ENCODE assay signal across 8 mouse cellular contexts in the genomic region with DNA sequence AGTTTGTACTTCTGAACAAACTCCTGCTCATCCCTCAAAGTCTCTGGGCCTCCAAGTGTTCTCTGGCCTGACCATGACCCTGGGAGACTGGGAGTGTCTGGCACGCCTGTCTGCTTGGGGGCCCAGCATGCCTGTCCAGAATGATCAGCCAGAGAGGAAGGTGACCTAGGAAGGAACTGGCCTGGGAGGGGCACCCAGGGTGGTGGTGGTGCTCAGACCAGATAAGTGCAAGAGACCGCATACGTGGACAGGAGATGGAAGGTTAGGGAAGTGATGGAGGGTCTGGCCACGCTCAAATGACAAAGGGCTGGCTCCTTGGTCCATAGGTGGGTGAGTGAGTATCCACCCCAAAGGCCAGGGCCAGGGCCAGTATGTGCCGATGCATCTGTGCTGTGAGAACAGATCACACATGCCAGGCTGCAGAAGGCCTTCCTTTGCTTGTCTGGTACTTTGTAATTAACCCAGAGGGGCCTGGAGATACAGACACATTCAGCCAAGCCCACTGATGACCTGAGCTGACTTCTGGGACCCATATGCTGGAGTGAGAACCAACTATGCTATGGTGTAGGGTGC. TPM values are rescaled to one million over a fixed set of nuclear protein-coding genes. Genes with fewer than 3 reads are reported as not detected.
DNase-seq lines count a peak whose midpoint lies in the region; ATAC-seq and TF ChIP-seq lines count a peak whose summit lies in the region.

No protein-coding gene starts in this region.

- H3K9ac ChIP-seq in ES-Bruce4 (ENCODE audit: low read depth, poor library complexity, severe bottlenecking): no peak overlapping the region
- peak overlapping the region; percentile 90 for H3K9ac ChIP-seq in heart, embryonic 12.5 days
- peak overlapping the region; percentile 92 for H3K9ac ChIP-seq in limb, embryonic 13.5 days

- peak overlapping the region; percentile 95 for H3K4me3 ChIP-seq in erythroblast, embryonic 14.5 days (replicated peaks)
- no peak overlapping the region for H3K4me3 ChIP-seq in ES-Bruce4 (ENCODE audit: low read depth, low read length)
- H3K4me3 ChIP-seq in heart, embryonic 12.5 days: peak overlapping the region; percentile 90
- H3K4me3 ChIP-seq in limb, embryonic 13.5 days: peak overlapping the region; percentile 98
- peak overlapping the region; percentile 97 for H3K4me3 ChIP-seq in small intestine, adult 2 months (ENCODE audit: low read depth, low read length)

- 49% methylated on average over 5 of the region's 5 CpGs for WGBS in heart, embryonic 12.5 days
- WGBS in limb, embryonic 13.5 days: 76% methylated on average over 5 of the region's 5 CpGs
- WGBS in small intestine, adult 2 months: 36% methylated on average over 5 of the region's 5 CpGs

- H3K4me1 ChIP-seq in erythroblast, embryonic 14.5 days (ENCODE audit: control insufficient read depth): peaks cover 96% of the 10 kb centered on the region
- H3K4me1 ChIP-seq in ES-Bruce4 (ENCODE audit: control insufficient read depth, insufficient read depth, low read length): peaks cover 2% of the 10 kb centered on the region
- peaks cover 57% of the 10 kb centered on the region for H3K4me1 ChIP-seq in heart, embryonic 12.5 days (replicated peaks)
- H3K4me1 ChIP-seq in limb, embryonic 13.5 days: peaks cover 55% of the 10 kb centered on the region
- peaks cover 39% of the 10 kb centered on the region for H3K4me1 ChIP-seq in small intestine, adult 2 months (ENCODE audit: control insufficient read depth, insufficient read depth, insufficient read length, low read length)

- ATAC-seq in erythroblast, adult 5-6 weeks (replicated peaks; ENCODE audit: low FRiP score, poor library complexity, severe bottlenecking): no peak
- ATAC-seq in heart, embryonic 12.5 days (ENCODE audit: insufficient number of reproducible peaks, low FRiP score): no peak
- ATAC-seq in limb, embryonic 13.5 days (ENCODE audit: low FRiP score, low read depth): no peak

- TF ChIP-seq EP300 in ES-Bruce4 (IDR thresholded peaks at IDR 0.05; ENCODE audit: insufficient read depth, low read depth, low read length): no peak

- no peak for TF ChIP-seq CTCF in ES-Bruce4 (IDR thresholded peaks at IDR 0.05; ENCODE audit: low read depth, low read length)
- no peak for TF ChIP-seq CTCF in small intestine, adult 2 months (IDR thresholded peaks at IDR 0.05; ENCODE audit: extremely low read depth, insufficient read length, insufficient replicate concordance, low read depth, low read length)

- intact Hi-C loops in left cerebral cortex, postnatal 14 days (cut with DNase I): no loop called here

- peak overlapping the region; percentile 87 for H3K4me2 ChIP-seq in heart, embryonic 12.5 days
- peak overlapping the region; percentile 65 for H3K4me2 ChIP-seq in limb, embryonic 13.5 days (replicated peaks)

- peak overlapping the region; percentile 25 for H3K27ac ChIP-seq in ES-Bruce4 (ENCODE audit: insufficient read depth, low read length)
- H3K27ac ChIP-seq in heart, embryonic 12.5 days (ENCODE audit: poor library complexity, severe bottlenecking): peak overlapping the region; percentile 98
- H3K27ac ChIP-seq in limb, embryonic 13.5 days: peak overlapping the region; percentile 100
- H3K27ac ChIP-seq in small intestine, adult 2 months (ENCODE audit: insufficient read depth, low read depth, low read length): peak overlapping the region; percentile 99

- H3K36me3 ChIP-seq in erythroblast, embryonic 14.5 days (ENCODE audit: control insufficient read depth): peaks cover 75% of the 10 kb centered on the region
- peaks cover 17% of the 10 kb centered on the region for H3K36me3 ChIP-seq in ES-Bruce4 (ENCODE audit: control insufficient read depth, insufficient read depth, low read length, poor library complexity, severe bottlenecking)
- H3K36me3 ChIP-seq in heart, embryonic 12.5 days: peaks cover 59% of the 10 kb centered on the region
- H3K36me3 ChIP-seq in limb, embryonic 13.5 days: peaks cover 55% of the 10 kb centered on the region
- peaks cover 52% of the 10 kb centered on the region for H3K36me3 ChIP-seq in small intestine, adult 2 months (ENCODE audit: control insufficient read depth, insufficient read depth, low read length)

- DNase-seq in T-cell, adult 2 months (ENCODE audit: low spot score): no peak
- DNase-seq in left cerebral cortex, postnatal 14 days (ENCODE audit: low spot score in 2 of 2): no peak

- no peak for TF ChIP-seq POLR2A in ES-Bruce4 (IDR thresholded peaks at IDR 0.05; ENCODE audit: insufficient read depth, low read length)
- TF ChIP-seq POLR2A in small intestine, adult 2 months (IDR thresholded peaks at IDR 0.05; ENCODE audit: low read depth, low read length): no peak

- no peaks in the 10 kb centered on the region for H3K9me3 ChIP-seq in erythroblast, embryonic 14.5 days (ENCODE audit: control insufficient read depth, low read length)
- H3K9me3 ChIP-seq in ES-Bruce4 (replicated peaks; ENCODE audit: control insufficient read depth, insufficient read depth, low read length, poor library complexity, severe bottlenecking): no peaks in the 10 kb centered on the region
- H3K9me3 ChIP-seq in heart, embryonic 12.5 days (replicated peaks): no peaks in the 10 kb centered on the region
- H3K9me3 ChIP-seq in limb, embryonic 13.5 days: no peaks in the 10 kb centered on the region

- no peaks in the 10 kb centered on the region for H3K27me3 ChIP-seq in erythroblast, embryonic 14.5 days (ENCODE audit: control insufficient read depth)
- H3K27me3 ChIP-seq in ES-Bruce4 (ENCODE audit: control insufficient read depth, insufficient read depth, low read length, poor library complexity, severe bottlenecking): no peaks in the 10 kb centered on the region
- H3K27me3 ChIP-seq in heart, embryonic 12.5 days (replicated peaks): no peaks in the 10 kb centered on the region
- no peaks in the 10 kb centered on the region for H3K27me3 ChIP-seq in limb, embryonic 13.5 days
- no peaks in the 10 kb centered on the region for H3K27me3 ChIP-seq in small intestine, adult 2 months (ENCODE audit: control insufficient read depth, insufficient read depth, low read length)

RNA-seq across cellular contexts. Expression of a gene that starts 0.8 kb away (rescaled TPM):
- 7.0 and 9.3 TPM in 2 replicates for polyA plus RNA-seq in erythroblast, embryonic 14.5 days (2012)
- total RNA-seq in erythroblast, adult 5-6 weeks (2015; ENCODE audit: low replicate concordance): 5.0 and 7.7 TPM in 2 replicates
- 3.9 and 7.4 TPM in 2 replicates for total RNA-seq in erythroblast, adult 5-6 weeks (2017; ENCODE audit: low replicate concordance)
- 67.4 and 73.2 TPM in 2 replicates for polyA plus RNA-seq in ES-Bruce4 (2011; ENCODE audit: insufficient read depth, insufficient read length, low read depth, missing spikeins)
- 25.9 and 28.9 TPM in 2 replicates for polyA plus RNA-seq in heart, embryonic 12.5 days (2016; fragmentation: Nextera tagmentation; extraction: Ambion mirVana)
- 22.9 and 23.2 TPM in 2 replicates for polyA plus RNA-seq in limb, embryonic 13.5 days (2015; fragmentation: Nextera tagmentation; extraction: Ambion mirVana)
- polyA plus RNA-seq in small intestine, adult 2 months (2012; rRNA removed): 151 and 372 TPM in 2 replicates
- total RNA-seq in left cerebral cortex, postnatal 14 days (2021): 10 to 100 TPM; 94.0 to 96.3 TPM

RNA-seq across cellular contexts. Expression of a gene that starts 6.6 kb away (rescaled TPM):
- polyA plus RNA-seq in erythroblast, embryonic 14.5 days (2012): 0.15 and 0.52 TPM in 2 replicates
- total RNA-seq in erythroblast, adult 5-6 weeks (2015; ENCODE audit: low replicate concordance): not detected in 2 replicates
- not detected in 2 replicates for total RNA-seq in erythroblast, adult 5-6 weeks (2017; ENCODE audit: low replicate concordance)
- polyA plus RNA-seq in ES-Bruce4 (2011; ENCODE audit: insufficient read depth, insufficient read length, low read depth, missing spikeins): 29.8 and 33.4 TPM in 2 replicates
- 1.7 and 3.6 TPM in 2 replicates for polyA plus RNA-seq in heart, embryonic 12.5 days (2016; fragmentation: Nextera tagmentation; extraction: Ambion mirVana)
- polyA plus RNA-seq in limb, embryonic 13.5 days (2015; fragmentation: Nextera tagmentation; extraction: Ambion mirVana): 7.4 and 8.1 TPM in 2 replicates
- 3.7 and 6.6 TPM in 2 replicates for polyA plus RNA-seq in small intestine, adult 2 months (2012; rRNA removed)
- 100 to 1,000 TPM; 437 to 473 TPM for total RNA-seq in left cerebral cortex, postnatal 14 days (2021)

RNA-seq across cellular contexts. Expression of a gene that starts 8.8 kb away (rescaled TPM):
- polyA plus RNA-seq in erythroblast, embryonic 14.5 days (2012): 139 and 144 TPM in 2 replicates
- total RNA-seq in erythroblast, adult 5-6 weeks (2015; ENCODE audit: low replicate concordance): 43.3 and 48.8 TPM in 2 replicates
- total RNA-seq in erythroblast, adult 5-6 weeks (2017; ENCODE audit: low replicate concordance): 12.1 and 17.3 TPM in 2 replicates
- polyA plus RNA-seq in ES-Bruce4 (2011; ENCODE audit: insufficient read depth, insufficient read length, low read depth, missing spikeins): 242 and 255 TPM in 2 replicates
- 827 and 861 TPM in 2 replicates for polyA plus RNA-seq in heart, embryonic 12.5 days (2016; fragmentation: Nextera tagmentation; extraction: Ambion mirVana)
- polyA plus RNA-seq in limb, embryonic 13.5 days (2015; fragmentation: Nextera tagmentation; extraction: Ambion mirVana): 456 and 475 TPM in 2 replicates
- polyA plus RNA-seq in small intestine, adult 2 months (2012; rRNA removed): 2,309 and 4,813 TPM in 2 replicates
- total RNA-seq in left cerebral cortex, postnatal 14 days (2021): 100 to 1,000 TPM; 403 to 424 TPM

RNA-seq across cellular contexts. Expression of a gene that starts 18.6 kb away (rescaled TPM):
- polyA plus RNA-seq in erythroblast, embryonic 14.5 days (2012): 3.9 and 4.3 TPM in 2 replicates
- total RNA-seq in erythroblast, adult 5-6 weeks (2015; ENCODE audit: low replicate concordance): 3.6 and 3.7 TPM in 2 replicates
- total RNA-seq in erythroblast, adult 5-6 weeks (2017; ENCODE audit: low replicate concordance): 14.6 and 16.3 TPM in 2 replicates
- 51.9 and 58.2 TPM in 2 replicates for polyA plus RNA-seq in ES-Bruce4 (2011; ENCODE audit: insufficient read depth, insufficient read length, low read depth, missing spikeins)
- 110 and 118 TPM in 2 replicates for polyA plus RNA-seq in heart, embryonic 12.5 days (2016; fragmentation: Nextera tagmentation; extraction: Ambion mirVana)
- polyA plus RNA-seq in limb, embryonic 13.5 days (2015; fragmentation: Nextera tagmentation; extraction: Ambion mirVana): 149 and 194 TPM in 2 replicates
- 18.5 and 48.0 TPM in 2 replicates for polyA plus RNA-seq in small intestine, adult 2 months (2012; rRNA removed)
- 100 to 1,000 TPM in 1 of 2 experiments, 10 to 100 TPM in 1; 95.6 to 111 TPM for total RNA-seq in left cerebral cortex, postnatal 14 days (2021)

RNA-seq across cellular contexts. Expression of a gene that starts 25.5 kb away (rescaled TPM):
- 0.60 and 0.99 TPM in 2 replicates for polyA plus RNA-seq in erythroblast, embryonic 14.5 days (2012)
- 7.5 TPM in 1 of 2 replicates, not detected in the other for total RNA-seq in erythroblast, adult 5-6 weeks (2015; ENCODE audit: low replicate concordance)
- total RNA-seq in erythroblast, adult 5-6 weeks (2017; ENCODE audit: low replicate concordance): 5.9 TPM in 1 of 2 replicates, not detected in the other
- 7.6 and 7.7 TPM in 2 replicates for polyA plus RNA-seq in ES-Bruce4 (2011; ENCODE audit: insufficient read depth, insufficient read length, low read depth, missing spikeins)
- polyA plus RNA-seq in heart, embryonic 12.5 days (2016; fragmentation: Nextera tagmentation; extraction: Ambion mirVana): 10.4 and 11.7 TPM in 2 replicates
- 9.7 and 11.0 TPM in 2 replicates for polyA plus RNA-seq in limb, embryonic 13.5 days (2015; fragmentation: Nextera tagmentation; extraction: Ambion mirVana)
- 6.8 and 9.0 TPM in 2 replicates for polyA plus RNA-seq in small intestine, adult 2 months (2012; rRNA removed)
- 1 to 10 TPM; 5.7 to 6.2 TPM for total RNA-seq in left cerebral cortex, postnatal 14 days (2021)

Comparison
In these comparisons a context has a peak if more than half of its experiments do, and no peak if none do; other contexts are left out.
1. H3K27ac ChIP-seq: peak in every context shown above with its lines; median percentile 100 in limb, embryonic 13.5 days; 99 in small intestine, adult 2 months; 98 in heart, embryonic 12.5 days; 25 in ES-Bruce4.